Mouse (Mus musculus) left cerebral cortex, adult 11 months (tissue): ENCODE measurements at regions not wholly inside any gene's neighbourhood (a gene's known extent, or its start where the extent isn't known, plus 50 kb on each side); places are given as distances from the start of the nearest gene placed in this dataset.

ENCODE experiments used
- DNase-seq: peaks from one replicate; pipeline ENCODE4 v3.0.0; 2022; ENCODE audit warnings: low spot score

DNA sequence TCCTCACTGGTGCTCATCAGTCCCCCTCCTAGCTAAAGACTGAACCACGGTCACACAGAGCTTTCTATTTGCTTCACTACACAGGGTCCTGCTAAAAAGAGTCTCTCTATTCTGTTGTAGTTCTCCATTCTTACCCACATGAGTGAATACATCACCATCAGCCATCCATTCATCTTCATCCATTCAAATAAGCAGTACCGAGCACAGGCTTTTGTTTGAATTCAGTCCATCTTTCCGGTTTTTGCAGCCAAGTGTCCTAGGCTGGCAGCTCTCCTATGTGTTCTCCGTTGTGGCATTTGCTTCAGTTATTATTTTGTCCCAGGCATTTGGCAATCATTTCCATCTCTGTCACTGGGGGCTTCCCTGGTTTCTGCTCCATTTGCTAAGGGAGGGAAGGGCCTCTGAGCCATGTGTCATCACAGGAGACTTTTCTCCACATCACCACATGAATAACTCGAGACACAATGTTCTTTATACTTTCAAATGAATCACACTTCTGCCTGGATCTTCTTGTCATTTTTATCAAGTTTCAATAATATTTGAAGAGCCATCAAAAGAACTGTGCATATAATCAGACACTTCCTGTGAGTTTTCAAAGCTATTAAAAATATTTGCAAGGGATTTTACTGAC lies 366.1 kb downstream of the Dnajb9 start:
- no peak for DNase-seq

DNA sequence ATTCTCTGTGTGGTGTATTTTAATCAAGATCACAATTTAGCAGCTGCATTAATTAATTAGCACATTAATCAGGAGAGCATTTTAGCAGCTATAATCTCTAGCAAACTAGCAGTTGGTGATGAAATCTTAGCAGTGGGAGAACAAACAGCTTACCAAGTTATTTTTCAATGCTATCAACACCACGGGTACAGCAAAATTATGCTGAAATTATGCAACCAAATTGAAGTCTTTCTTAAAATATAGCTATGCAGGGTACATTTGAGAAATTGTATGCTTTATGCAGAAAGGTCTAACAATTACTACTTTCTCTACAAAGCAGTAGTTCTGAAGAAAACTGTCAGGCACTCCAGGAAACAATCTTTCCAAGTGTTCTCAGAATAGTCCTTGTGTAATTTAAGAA lies 378.1 kb downstream of the Dnajb9 start:
- peak; percentile 27 for DNase-seq

DNA sequence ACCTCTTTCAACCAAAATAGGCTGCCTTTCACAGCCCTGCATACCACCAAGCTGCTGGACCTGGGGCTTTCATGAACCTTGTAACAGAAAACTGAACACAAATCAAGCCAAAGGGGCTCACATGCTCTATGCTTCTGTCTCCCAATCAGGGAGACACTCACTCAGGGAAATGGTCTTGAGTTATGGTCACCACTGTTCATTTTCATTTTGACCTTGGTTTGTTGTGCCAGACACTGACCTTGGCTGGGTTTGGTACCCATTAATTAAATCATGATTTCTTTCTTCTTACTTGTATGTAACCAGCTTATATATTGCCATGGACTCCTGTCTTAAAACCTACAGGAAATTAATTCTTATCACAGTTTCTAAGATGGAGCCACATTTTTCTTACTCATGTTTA lies 381.5 kb downstream of the Dnajb9 start:
- DNase-seq = no peak

DNA sequence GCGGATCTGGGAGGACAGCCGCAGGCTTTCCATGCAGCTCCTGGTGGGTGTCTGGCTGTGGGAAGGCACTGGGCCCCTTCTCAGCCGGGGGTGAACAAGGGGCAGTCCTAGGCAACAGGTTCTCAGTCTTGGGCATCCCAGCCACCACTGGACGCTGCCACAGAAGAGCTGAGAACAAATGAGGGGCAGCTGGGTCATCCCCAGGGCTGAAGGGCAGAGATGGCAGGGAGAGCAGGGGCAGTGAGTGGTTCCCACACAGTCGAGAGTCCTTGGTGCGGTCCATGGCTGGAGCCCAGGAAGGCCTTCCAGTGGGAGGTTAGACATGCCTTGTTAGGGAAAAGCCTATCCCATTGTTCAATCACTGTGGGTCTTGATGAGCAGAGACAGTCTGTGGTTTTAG lies 382.2 kb downstream of the Dnajb9 start:
- no peak for DNase-seq

DNA sequence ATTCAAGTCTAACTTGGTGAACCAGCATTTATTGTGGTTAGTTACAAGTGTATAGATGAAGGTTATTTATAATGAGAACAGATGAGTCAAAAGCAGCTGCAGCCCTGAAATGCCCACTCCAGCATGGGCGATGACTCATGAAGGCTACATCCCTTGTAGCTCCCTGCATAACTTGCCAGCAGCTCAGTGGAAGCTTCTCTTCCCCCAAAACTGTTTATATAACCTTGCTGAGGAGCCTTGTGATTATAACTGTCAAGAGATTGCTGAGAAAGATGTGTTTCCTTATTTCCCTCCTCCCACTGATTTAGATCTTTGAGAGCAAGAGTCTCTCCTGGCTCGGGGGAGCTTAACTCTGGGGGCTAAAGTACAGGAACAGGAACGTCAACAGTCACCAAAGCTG lies 382.8 kb downstream of the Dnajb9 start:
- DNase-seq = peak; percentile 82

DNA sequence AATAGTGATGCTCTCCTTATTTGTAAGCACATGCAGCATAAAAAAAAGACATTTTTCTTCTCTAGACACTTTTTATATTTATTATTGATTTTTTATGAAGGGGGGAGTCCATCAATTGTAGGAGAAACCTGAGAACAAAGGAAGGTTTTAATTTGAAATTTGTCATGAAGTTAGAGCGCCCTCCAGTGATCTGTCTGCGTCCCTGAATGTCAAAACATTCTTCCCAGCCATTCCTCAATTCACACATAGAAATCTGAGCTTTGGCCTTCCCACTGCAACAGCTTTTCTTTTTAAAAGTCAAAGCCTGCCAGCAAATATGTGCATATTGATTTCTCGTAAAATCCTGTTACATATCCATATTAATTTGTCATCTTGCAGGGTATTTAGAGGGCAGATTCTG lies 396.6 kb downstream of the Dnajb9 start:
- no peak for DNase-seq

DNA sequence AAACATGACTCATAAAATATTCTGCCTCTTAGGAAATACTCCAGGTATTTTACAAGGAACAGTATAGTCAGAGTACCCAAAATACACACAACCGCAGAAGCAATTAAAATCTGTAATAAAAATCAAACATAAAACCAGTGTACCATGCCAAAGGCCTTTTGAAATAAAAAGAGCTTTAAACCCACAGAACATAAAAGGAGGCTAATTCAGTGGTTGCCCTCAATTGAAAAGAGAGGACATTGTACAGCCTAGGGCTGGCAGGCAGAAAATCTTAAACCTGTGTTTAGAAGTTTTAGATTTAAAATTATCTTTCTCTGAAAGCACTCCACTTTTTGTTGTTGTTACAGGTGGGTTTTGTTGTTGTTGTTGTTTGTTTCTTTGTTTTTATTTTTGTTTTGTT lies 437.4 kb downstream of the Dnajb9 start:
- no peak for DNase-seq

DNA sequence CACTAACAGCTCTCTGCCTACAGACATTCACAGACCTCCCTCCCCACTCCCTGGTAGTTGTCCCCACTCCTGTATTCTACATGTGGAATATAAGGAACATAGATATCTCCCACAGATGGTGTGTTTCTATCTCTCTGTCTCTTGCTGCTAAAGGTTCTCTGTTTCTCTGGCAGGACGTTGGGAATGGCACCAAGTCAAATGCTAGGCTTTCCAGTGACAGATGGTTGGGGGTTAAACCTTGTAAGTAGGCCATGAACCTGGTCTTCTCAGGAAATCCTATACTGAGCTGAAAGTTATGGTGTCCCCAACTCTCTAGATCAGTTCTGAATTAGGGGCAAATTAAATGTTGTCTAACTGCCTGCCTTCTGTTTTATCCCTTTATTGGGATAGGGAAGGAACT lies 448.0 kb downstream of the Dnajb9 start:
- DNase-seq = no peak
